Mouse (Mus musculus) sigmoid colon, adult 10 weeks (tissue): ENCODE data around the gene B3gnt9. TPM values are rescaled to one million over a fixed set of nuclear protein-coding genes. Genes with fewer than 3 reads are reported as not detected.

Source experiments
- polyA plus RNA-seq: library from polyadenylated mRNA; stranded (reverse); fragments of 350-450 nt; fragmentation: Illumina TruSeq; extraction: RNeasy Lipid Tissue Mini Kit (QIAGEN cat#74804); gene quantifications from one replicate; pipeline ENCODE4 v1.2.3, GENCODE M21; 2014; ENCODE audit warnings: low read depth, low replicate concordance

Gene B3gnt9
- polyA plus RNA-seq, result 3.5 TPM

DNA sequence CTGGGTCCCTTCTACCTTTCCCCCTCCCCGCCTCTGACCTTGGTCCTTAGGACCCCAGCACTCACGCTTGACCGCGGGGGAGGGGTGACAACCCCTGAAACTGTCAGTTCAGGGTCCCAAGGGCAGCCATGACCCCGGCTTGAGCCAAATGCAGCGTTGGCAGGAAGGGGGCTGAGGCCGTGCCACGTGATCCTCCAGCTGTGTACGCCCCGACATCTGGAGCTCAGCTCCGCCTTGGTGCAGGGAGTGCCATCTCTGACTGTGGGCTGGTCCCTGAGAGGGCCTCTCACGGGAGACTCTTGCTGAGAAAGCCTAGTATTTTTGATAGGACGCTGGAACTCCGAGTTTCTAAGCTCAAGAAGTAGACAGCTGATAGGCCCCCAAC is at the start of gene B3gnt9:
B3gnt9 (minus strand) TSS at position 188 of the 385 bp plus-strand sequence.

DNA sequence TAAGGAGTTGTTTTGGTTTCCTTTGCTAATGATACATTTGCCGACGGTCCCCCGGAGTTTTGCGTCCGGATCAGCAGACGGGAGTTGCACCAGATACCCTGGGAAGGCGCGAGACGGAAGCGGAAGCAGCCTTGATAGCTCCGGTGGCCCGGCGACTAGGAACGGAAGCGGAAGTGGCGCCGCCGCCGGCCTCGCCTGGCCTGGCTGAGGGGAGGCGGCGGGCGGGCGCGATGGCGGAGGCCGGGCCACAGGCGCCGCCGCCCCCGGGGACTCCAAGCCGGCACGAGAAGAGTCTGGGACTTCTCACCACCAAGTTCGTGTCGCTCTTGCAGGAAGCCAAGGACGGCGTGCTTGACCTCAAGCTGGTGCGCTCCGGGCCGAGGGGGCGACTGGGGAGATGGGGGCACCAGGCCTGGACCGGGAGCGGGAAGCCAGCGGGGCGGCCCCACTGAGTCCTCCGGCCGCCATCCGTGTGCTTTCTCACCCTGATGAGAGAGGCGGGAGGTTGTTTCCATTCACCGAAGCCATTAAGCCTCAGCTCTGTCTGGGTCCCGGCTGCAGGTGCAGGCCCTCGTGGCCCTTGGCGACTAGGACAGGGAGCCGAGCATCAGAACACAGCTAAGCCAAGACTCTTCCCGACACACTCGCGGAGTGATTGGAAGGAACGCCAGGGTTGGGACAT is 42.7 kb upstream of the B3gnt9 start, which contains the start of gene E2f4:
E2f4 (plus strand) TSS at position 153 of the 682 bp plus-strand sequence.

DNA sequence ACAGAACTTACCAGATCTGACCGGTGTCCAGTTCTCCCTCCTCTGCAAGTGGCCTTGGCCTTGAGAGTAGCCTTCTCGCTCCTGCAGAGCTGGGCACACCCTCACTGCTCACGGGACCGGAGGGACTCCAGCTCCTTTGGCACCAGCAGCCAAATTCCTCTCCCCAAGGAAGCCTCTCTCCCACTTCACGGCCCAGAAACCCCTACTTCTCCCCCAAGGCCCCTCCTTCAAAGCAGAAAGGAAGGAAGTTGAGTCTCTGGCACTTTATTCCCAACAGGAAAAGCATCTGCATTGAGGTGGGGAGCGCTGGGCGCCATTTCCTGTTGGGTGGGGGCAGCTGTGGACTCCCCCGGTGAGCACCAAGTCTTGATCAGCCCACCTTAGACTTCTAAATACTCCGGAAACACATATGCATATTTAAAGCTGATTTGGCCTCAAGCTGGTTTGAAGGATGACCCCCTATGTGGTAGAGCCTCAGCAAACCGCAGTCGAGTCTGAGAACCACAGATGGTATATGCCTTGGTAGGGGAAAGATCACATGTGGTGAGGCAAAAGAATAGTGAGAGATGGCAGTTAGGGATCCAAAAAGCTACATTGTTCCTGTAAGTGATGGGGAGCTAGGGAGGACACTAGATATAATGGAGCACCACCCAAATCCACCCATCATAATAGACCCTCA is 41.1 kb upstream of the B3gnt9 start, which contains the start of gene Exoc3l:
Exoc3l (minus strand) TSS at position 207 of the 679 bp plus-strand sequence.

DNA sequence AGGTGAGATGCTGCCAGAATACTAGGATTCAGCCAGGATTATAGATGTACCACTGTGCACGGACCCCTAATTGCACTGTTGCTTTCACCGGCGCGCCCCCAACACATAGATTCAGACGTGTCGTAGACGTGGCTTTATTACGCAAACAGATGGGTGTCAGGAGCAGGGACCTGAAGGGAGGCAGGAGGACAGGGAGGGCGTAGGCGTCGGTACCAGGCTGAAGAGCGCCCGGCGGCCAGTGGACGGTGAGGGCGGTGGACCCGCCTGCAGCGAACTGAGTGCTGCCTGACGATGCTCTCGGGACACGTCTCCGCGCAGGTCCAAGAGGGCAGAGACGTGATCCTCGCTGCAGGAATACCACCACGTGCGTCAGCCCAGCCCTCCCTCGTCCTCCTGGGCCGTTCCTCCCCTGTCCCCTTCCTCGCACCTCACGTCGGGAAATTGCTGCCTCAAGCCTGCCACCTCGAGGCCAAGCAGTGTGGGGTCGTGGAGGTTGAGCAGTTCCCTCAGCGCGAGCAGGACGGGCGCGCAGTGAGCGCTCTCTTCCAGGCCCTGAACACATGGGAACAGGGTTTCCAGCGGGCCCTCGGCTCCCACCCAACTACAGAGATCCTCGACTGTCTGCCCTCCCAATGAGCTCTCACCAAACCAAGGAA is 35.0 kb upstream of the B3gnt9 start, which contains the start of gene 4931428F04Rik:
4931428F04Rik (minus strand) TSS at position 60 of the 656 bp plus-strand sequence.

DNA sequence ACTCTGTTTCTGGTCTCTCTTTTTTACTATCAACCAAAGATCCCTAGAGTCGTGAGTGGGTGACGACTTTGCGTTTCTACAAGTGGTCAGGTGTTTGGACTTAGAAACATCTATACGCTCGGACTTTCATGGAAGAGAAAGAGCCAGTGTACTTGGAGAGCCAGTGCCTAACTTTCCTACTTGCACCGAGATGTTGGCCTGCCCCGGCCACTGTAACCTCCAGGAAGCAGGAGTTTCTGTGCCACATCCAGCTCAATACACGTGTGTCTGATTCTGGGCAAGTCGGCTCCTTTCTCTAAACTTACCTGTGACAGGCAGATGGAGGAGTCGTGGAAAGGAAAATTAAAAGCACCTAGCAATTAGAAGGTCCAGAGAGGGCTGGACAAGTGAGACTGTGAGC is 20.9 kb upstream of the B3gnt9 start, which contains the start of gene Nol3:
Nol3 (plus strand) TSS at position 301 of the 400 bp plus-strand sequence.

DNA sequence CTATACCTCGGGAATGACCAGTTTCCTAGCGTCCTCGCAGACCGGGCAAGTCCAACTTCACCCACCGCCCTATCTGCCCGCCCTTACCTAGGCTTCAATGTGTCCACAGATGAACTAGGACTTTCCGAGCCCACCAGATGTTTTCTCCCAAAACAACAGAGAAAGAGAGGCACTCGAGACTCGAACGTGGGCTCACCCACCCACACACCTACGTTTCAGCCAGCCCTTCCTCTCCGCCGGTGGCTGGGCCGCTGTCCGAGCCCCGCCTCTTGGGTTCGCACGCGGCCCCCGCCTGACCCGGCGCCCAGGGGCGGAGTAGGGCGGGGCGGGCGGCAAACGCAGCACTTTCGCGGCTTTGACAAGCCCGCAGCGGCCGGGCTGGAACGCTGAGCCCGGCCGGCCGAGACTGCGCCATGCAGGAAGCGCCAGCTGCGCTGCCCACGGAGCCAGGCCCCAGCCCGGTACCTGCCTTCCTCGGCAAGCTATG is 14.6 kb upstream of the B3gnt9 start, which contains the start of gene Hsf4:
Hsf4 (plus strand) TSS at position 341 of the 487 bp plus-strand sequence.

DNA sequence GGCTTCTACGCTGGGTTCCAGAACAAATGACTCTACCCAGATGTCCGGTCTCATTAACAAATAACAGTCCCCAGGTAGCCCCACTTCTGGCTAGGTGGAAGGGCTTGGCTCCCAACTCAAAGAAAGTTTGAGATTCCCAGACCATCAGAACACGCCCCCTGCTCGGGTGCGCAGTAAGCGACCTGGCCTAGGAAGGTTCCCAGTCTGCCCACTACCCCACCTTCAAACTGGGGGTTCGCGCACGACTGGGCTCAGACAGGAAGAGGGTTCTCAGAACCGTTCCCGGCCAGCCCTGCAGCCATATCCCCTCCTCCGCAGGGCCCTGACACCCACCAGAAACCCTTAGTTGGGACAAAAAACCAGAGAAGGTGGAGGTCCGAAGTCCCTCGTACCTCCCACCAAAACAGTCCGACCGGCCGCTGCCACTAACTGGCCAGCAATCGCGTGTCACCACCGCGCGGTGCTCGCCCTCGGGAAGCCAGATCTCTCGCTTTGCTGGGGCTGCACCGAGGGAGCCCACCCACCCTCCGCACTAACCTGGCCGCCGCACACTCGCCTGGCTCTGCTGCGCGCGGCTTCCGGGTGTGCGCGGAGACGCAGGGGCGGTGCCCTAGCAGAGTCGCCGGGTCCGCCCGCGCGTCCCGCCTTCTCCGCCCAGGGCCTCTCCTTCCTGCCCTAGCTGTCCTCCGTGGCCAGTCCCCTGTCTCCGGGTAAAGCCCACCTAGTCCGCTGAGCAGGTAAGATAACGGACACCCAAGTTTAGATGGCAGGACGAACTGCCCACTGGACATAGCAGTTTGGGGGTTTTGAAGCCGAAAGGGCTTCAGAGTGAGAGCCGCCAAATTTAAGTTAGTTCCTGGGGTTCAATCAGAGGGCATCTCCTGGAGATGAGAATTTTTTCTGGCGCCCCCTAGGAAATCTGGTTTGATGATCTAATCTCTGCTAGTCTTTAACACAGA is 9.3 kb upstream of the B3gnt9 start, which contains the start of the genes Tradd and Fbxl8:
Tradd (minus strand) TSS at position 586 of the 959 bp plus-strand sequence.
Fbxl8 (plus strand) TSS at position 625 of the 959 bp plus-strand sequence.

DNA sequence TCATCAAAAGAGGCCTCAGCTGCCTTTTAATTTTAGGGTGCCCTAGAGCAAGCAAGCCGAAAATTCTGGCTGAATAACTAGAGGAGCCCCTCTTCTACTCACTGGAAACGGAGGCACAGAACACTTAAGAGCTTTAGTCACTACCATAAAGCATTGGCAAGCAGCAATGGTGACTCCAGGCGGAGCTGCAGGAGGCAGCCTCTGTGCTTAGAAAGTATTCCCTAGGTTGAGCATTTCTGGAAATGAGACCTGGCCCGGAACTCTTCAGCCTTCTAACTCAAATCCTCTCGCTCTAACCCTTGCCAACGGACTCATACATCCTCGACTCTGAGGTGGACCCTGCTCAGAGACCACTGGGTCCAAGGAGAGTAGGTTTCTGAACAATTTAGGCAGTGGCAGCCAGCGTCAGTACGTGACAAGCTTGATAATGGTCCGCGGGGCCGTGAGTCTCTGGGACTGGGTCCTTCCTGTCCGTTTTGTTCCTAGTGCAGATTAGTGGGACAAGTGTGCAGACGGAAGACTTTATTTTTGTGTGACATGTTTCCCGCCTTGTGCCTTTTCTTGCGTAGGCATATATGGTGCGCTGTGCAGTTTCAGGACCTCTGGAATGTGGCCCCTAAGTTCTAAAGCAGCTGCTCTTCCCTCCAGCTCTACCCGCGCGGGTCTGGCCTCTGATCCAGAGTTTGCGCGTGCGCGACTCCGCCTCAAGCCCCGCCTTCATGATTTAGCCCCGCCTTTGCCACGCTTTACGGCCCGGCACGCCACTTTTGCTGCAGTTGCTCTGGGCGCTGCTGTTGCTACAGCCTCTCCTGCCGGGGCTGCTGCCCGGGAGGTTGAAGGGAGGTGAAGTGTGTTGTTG is 30.3 kb downstream of the B3gnt9 start, which contains the start of gene D230025D16Rik:
D230025D16Rik (plus strand) TSS at position 733 of the 859 bp plus-strand sequence.

Other genes starting within 250 kb of the B3gnt9 start
- gene Ces3a, start 206.6 kb downstream of the B3gnt9 start, polyA plus RNA-seq, result 0.76 TPM
- gene Ces3b, start 171.4 kb downstream of the B3gnt9 start, polyA plus RNA-seq, result not detected
- not detected for gene Ces4a, start 123.4 kb downstream of the B3gnt9 start, polyA plus RNA-seq
- 162 TPM for gene Cbfb, start 84.5 kb downstream of the B3gnt9 start, polyA plus RNA-seq
- gene D230025D16Rik, start 30.0 kb downstream of the B3gnt9 start, polyA plus RNA-seq, result 30.6 TPM
- 5.3 TPM for gene Tradd, start 9.5 kb upstream of the B3gnt9 start, polyA plus RNA-seq
- gene Fbxl8, start 9.5 kb upstream of the B3gnt9 start, polyA plus RNA-seq, result 0.28 TPM
- not detected for gene Hsf4, start 14.6 kb upstream of the B3gnt9 start, polyA plus RNA-seq
- 0.50 TPM for gene Nol3, start 21.0 kb upstream of the B3gnt9 start, polyA plus RNA-seq
- 1.3 TPM for gene 4931428F04Rik, start 34.7 kb upstream of the B3gnt9 start, polyA plus RNA-seq
- gene Exoc3l, start 40.9 kb upstream of the B3gnt9 start, polyA plus RNA-seq, result not detected
- 9.1 TPM for gene E2f4, start 42.5 kb upstream of the B3gnt9 start, polyA plus RNA-seq
- gene Elmo3, start 50.4 kb upstream of the B3gnt9 start, polyA plus RNA-seq, result 6.4 TPM
- gene Lrrc29, start 71.1 kb upstream of the B3gnt9 start, polyA plus RNA-seq, result 0.13 TPM
- 10.0 TPM for gene Tmem208, start 71.2 kb upstream of the B3gnt9 start, polyA plus RNA-seq
- 0.28 TPM for gene Fhod1, start 92.8 kb upstream of the B3gnt9 start, polyA plus RNA-seq
- gene Slc9a5, start 93.7 kb upstream of the B3gnt9 start, polyA plus RNA-seq, result 0.09 TPM
- gene Plekhg4, start 118.1 kb upstream of the B3gnt9 start, polyA plus RNA-seq, result not detected
- not detected for gene Kctd19, start 158.3 kb upstream of the B3gnt9 start, polyA plus RNA-seq
- gene Lrrc36, start 158.4 kb upstream of the B3gnt9 start, polyA plus RNA-seq, result not detected
- 1.1 TPM for gene Tppp3, start 216.4 kb upstream of the B3gnt9 start, polyA plus RNA-seq
- 3.8 TPM for gene Zdhhc1, start 241.7 kb upstream of the B3gnt9 start, polyA plus RNA-seq